Mouse (Mus musculus): ENCODE measurements around the gene Uvrag. TPM values are rescaled to one million over a fixed set of nuclear protein-coding genes. Genes with fewer than 3 reads are reported as not detected.
A peak's percentile ranks its signal among the peaks of the same experiment; 100 is the strongest.

Uvrag gene
- polyA plus RNA-seq, 1 experiment: 74.6 TPM

DNA sequence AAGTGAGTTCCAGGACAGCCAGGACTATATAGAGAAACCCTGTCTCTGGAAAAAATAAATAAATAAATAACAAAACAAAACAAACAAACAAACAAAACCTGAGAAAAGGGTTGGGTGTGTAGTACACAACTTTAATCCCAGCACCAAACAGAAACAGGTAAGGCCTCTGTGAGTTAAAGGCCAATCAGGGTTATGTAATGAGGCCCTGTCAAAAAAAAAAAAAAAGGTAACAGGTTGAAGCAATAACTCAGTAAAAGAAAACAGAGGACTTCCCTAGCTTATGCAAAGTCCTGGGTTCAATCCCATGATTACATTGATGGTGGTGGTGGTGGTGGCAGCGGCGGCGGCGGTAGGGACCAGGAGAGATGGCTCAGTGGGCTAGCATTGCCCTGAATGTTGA lies 3.4 kb downstream of the Uvrag start:
- DNase-seq: no peak
- Histone ChIP-seq H3K36me3 (ENCODE audit: control insufficient read depth, insufficient read depth, low read length) (no peaks in the 10 kb centered on the region), H3K4me1 (replicated peaks; ENCODE audit: control insufficient read depth, insufficient read depth, low read length) (peaks cover 15% of the 10 kb centered on the region), H3K4me3 (ENCODE audit: control insufficient read depth, insufficient read depth, low read length) (no peak overlapping the region), H3K27me3 (ENCODE audit: control insufficient read depth, insufficient read depth, low read length) (no peaks in the 10 kb centered on the region), H3K27ac (ENCODE audit: control insufficient read depth, insufficient read depth, low read length) (no peak overlapping the region)
- 98% methylated on average over 4 of the region's 4 CpGs for WGBS
- TF ChIP-seq CTCF (IDR thresholded peaks at IDR 0.05; ENCODE audit: borderline replicate concordance, control insufficient read depth, extremely low read depth, insufficient read depth, low read length, poor library complexity) (no peak), POLR2A (IDR thresholded peaks at IDR 0.05; ENCODE audit: control insufficient read depth, extremely low read depth, insufficient read depth, low read length, poor library complexity) (no peak)

DNA sequence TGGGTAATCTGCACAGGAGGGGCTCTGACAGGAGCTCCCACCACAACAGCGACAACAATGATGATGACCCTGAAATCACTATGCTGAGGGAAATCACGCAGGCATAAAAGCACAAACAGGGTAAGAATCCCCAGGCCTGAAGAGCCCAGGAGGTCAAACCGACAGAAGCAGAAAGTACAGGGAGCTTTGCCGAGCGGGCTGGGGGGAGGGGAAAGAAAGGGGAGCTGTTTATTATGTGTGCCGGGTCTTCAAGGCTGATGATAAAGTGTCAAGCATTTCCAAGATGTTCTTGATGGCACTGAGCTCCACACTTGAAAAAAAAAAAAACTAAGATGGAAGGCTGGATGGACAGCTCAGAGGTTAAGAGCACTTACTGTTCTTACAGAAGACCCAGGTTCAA lies 4.2 kb downstream of the Uvrag start:
- no peaks in the 10 kb centered on the region for H3K27me3 ChIP-seq (ENCODE audit: control insufficient read depth, insufficient read depth, low read length)
- H3K4me1 ChIP-seq (replicated peaks; ENCODE audit: control insufficient read depth, insufficient read depth, low read length): peaks cover 12% of the 10 kb centered on the region
- 93% methylated on average over 6 of the region's 6 CpGs for WGBS
- no peaks in the 10 kb centered on the region for H3K36me3 ChIP-seq (ENCODE audit: control insufficient read depth, insufficient read depth, low read length)
- no peak overlapping the region for H3K27ac ChIP-seq (ENCODE audit: control insufficient read depth, insufficient read depth, low read length)
- TF ChIP-seq POLR2A (IDR thresholded peaks at IDR 0.05; ENCODE audit: control insufficient read depth, extremely low read depth, insufficient read depth, low read length, poor library complexity): no peak
- TF ChIP-seq CTCF (IDR thresholded peaks at IDR 0.05; ENCODE audit: borderline replicate concordance, control insufficient read depth, extremely low read depth, insufficient read depth, low read length, poor library complexity): no peak
- DNase-seq: no peak
- H3K4me3 ChIP-seq (ENCODE audit: control insufficient read depth, insufficient read depth, low read length): no peak overlapping the region

DNA sequence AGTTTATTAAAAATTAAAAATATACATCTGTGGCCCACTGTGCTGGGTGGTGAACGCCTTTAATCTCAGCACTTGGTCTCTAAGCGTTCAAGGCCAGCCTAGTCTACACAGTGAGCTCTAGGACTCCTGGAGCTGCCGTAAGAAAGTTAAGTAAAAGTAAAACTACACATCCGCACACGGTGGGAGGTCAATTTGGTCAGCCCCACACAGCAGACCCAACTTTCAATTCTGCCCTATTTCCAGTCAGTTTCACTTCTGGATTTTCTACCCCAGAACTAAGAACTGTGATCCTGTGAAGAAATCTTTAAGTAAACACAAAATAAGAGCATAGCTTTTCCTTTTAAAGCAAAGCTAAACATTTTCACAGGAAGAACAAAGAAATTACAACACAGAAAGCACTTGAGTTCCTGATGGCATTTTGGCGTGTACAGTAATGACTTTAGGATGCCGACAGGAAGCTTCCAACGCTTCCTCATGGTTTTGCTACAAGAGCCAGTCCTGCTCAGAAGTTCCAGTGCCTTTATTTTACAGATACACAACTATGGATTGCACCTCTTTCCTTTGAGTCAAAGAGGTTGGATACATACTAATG lies 7.0 kb downstream of the Uvrag start:
- H3K4me1 ChIP-seq (replicated peaks; ENCODE audit: control insufficient read depth, insufficient read depth, low read length): peaks cover 14% of the 10 kb centered on the region
- WGBS: 40% methylated on average over 8 of the region's 8 CpGs
- H3K27ac ChIP-seq (ENCODE audit: control insufficient read depth, insufficient read depth, low read length): peak overlapping the region; percentile 48; the same call in 1 of the 2 replicates
- no peaks in the 10 kb centered on the region for H3K36me3 ChIP-seq (ENCODE audit: control insufficient read depth, insufficient read depth, low read length)
- H3K4me3 ChIP-seq (ENCODE audit: control insufficient read depth, insufficient read depth, low read length): no peak overlapping the region
- TF ChIP-seq POLR2A (IDR thresholded peaks at IDR 0.05; ENCODE audit: control insufficient read depth, extremely low read depth, insufficient read depth, low read length, poor library complexity) (no peak), CTCF (IDR thresholded peaks at IDR 0.05; ENCODE audit: borderline replicate concordance, control insufficient read depth, extremely low read depth, insufficient read depth, low read length, poor library complexity) (no peak)
- H3K27me3 ChIP-seq (ENCODE audit: control insufficient read depth, insufficient read depth, low read length): no peaks in the 10 kb centered on the region
- no peak for DNase-seq

DNA sequence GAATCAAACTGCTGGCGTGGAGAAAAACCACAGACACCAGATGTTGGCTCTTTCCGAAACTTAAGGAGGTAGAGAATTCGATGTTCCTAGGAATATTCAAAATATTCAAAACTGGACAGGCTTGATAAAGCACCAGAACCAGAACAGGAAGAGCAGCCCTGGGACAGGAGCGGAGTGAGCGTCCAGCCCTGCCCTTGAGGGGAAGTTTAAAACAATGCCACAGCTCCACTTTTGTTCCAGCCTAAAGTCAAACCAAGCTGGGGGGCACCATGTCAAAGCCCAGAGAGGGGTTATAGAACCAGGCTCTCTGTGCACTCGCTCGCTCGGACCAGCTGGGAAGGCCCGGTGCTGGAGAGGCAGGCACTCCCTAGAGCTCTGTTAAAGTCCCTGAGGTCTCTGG lies 8.3 kb downstream of the Uvrag start:
- no peak overlapping the region for H3K27ac ChIP-seq (ENCODE audit: control insufficient read depth, insufficient read depth, low read length)
- no peak overlapping the region for H3K4me3 ChIP-seq (ENCODE audit: control insufficient read depth, insufficient read depth, low read length)
- 81% methylated on average over 9 of the region's 9 CpGs for WGBS
- no peaks in the 10 kb centered on the region for H3K27me3 ChIP-seq (ENCODE audit: control insufficient read depth, insufficient read depth, low read length)
- no peaks in the 10 kb centered on the region for H3K36me3 ChIP-seq (ENCODE audit: control insufficient read depth, insufficient read depth, low read length)
- TF ChIP-seq POLR2A (IDR thresholded peaks at IDR 0.05; ENCODE audit: control insufficient read depth, extremely low read depth, insufficient read depth, low read length, poor library complexity) (no peak), CTCF (IDR thresholded peaks at IDR 0.05; ENCODE audit: borderline replicate concordance, control insufficient read depth, extremely low read depth, insufficient read depth, low read length, poor library complexity) (no peak)
- no peak for DNase-seq
- peaks cover 21% of the 10 kb centered on the region for H3K4me1 ChIP-seq (replicated peaks; ENCODE audit: control insufficient read depth, insufficient read depth, low read length)

DNA sequence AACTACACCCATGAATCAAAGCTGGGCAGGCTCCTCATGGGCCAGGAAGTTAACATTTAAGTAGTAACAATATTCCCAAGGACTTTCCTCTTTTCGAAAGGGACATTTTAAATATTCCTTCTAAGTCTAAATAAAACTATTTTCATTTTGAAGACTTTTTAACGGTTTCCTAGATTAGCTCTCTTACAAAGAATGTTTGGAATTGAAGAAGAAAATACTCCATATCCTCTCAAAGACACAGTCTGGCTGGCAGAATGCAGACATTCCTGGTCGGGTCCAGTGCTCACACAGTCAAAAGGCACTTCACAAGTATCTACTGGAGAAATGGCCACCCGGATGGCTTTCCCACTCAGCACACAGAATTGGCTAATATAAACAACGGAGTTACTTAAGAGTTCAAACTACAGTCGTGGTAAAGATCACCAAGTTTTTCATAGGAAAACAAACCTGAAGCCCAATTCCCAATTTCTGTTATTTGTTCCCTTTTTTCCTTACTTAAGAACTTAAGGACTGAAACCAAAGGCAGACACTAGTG lies 9.1 kb downstream of the Uvrag start:
- Histone ChIP-seq H3K4me1 (replicated peaks; ENCODE audit: control insufficient read depth, insufficient read depth, low read length) (peaks cover 25% of the 10 kb centered on the region), H3K36me3 (ENCODE audit: control insufficient read depth, insufficient read depth, low read length) (no peaks in the 10 kb centered on the region), H3K27me3 (ENCODE audit: control insufficient read depth, insufficient read depth, low read length) (no peaks in the 10 kb centered on the region), H3K27ac (ENCODE audit: control insufficient read depth, insufficient read depth, low read length) (no peak overlapping the region), H3K4me3 (ENCODE audit: control insufficient read depth, insufficient read depth, low read length) (no peak overlapping the region)
- DNase-seq: no peak
- TF ChIP-seq CTCF (IDR thresholded peaks at IDR 0.05; ENCODE audit: borderline replicate concordance, control insufficient read depth, extremely low read depth, insufficient read depth, low read length, poor library complexity) (no peak), POLR2A (IDR thresholded peaks at IDR 0.05; ENCODE audit: control insufficient read depth, extremely low read depth, insufficient read depth, low read length, poor library complexity) (no peak)
- WGBS: 87% methylated on average over 6 of the region's 6 CpGs

DNA sequence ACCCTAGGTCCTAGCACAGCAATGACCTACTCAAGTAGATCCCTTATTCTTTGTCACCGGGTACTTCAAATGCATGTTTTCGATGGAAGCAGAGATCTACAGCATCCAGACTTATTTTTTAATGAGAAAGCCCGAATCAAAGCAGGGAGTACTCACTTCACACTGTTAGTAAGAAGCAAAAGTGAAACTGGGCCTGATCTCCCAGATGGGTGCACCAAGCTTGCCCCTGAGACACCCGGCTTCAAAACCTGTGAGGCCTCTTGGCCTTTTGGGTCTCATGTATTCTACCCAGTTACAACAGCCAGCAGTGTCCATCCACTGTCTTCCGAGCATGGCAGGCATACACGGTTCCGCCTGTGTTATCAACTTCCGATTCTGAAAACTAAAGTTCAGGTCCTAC lies 12.0 kb downstream of the Uvrag start:
- no peaks in the 10 kb centered on the region for H3K36me3 ChIP-seq (ENCODE audit: control insufficient read depth, insufficient read depth, low read length)
- TF ChIP-seq CTCF (IDR thresholded peaks at IDR 0.05; ENCODE audit: borderline replicate concordance, control insufficient read depth, extremely low read depth, insufficient read depth, low read length, poor library complexity) (no peak), POLR2A (IDR thresholded peaks at IDR 0.05; ENCODE audit: control insufficient read depth, extremely low read depth, insufficient read depth, low read length, poor library complexity) (no peak)
- H3K4me1 ChIP-seq (replicated peaks; ENCODE audit: control insufficient read depth, insufficient read depth, low read length): peaks cover 28% of the 10 kb centered on the region
- no peak overlapping the region for H3K4me3 ChIP-seq (ENCODE audit: control insufficient read depth, insufficient read depth, low read length)
- 58% methylated on average over 8 of the region's 8 CpGs for WGBS
- H3K27ac ChIP-seq (ENCODE audit: control insufficient read depth, insufficient read depth, low read length): peak overlapping the region; percentile 50; the same call in 1 of the 2 replicates
- no peaks in the 10 kb centered on the region for H3K27me3 ChIP-seq (ENCODE audit: control insufficient read depth, insufficient read depth, low read length)
- DNase-seq: no peak

Measured in thymus, adult 2 months (tissue).